Mouse (Mus musculus) limb, embryonic 10.5 days (tissue): ENCODE data around the gene Plaa. TPM values are rescaled to one million over a fixed set of nuclear protein-coding genes. Genes with fewer than 3 reads are reported as not detected.
A peak's percentile ranks its signal among the peaks of the same experiment; 100 is the strongest.

Source experiments
- DNase-seq: peaks from one replicate; pipeline ENCODE4 v3.0.0-alpha.2; 2017; ENCODE audit warnings: low spot score
- H3K27ac ChIP-seq: fragments of 300-500 bp; sonication (generic); 2 replicates; pipeline ENCODE4 v1.5.1; 2016; ENCODE audit warnings: mild to moderate bottlenecking
- H3K27me3 ChIP-seq: fragments of 300-500 bp; sonication (generic); 2 replicates; pipeline ENCODE4 v1.6.1; 2016; ENCODE audit warnings: low read depth, mild to moderate bottlenecking; ENCODE audit not compliant: poor library complexity, severe bottlenecking
- H3K36me3 ChIP-seq: fragments of 300-500 bp; sonication (generic); 2 replicates; pipeline ENCODE4 v1.6.1; 2016; ENCODE audit warnings: mild to moderate bottlenecking, moderate library complexity
- H3K4me1 ChIP-seq: fragments of 300-500 bp; sonication (generic); 2 replicates; pipeline ENCODE4 v1.6.1; 2016
- H3K4me3 ChIP-seq: fragments of 300-500 bp; sonication (generic); 2 replicates; pipeline ENCODE4 v1.5.1; 2016; ENCODE audit warnings: mild to moderate bottlenecking, moderate library complexity
- H3K9me3 ChIP-seq: fragments of 300-500 bp; sonication (generic); replicated peaks from 2 replicates; pipeline ENCODE4 v1.6.1; 2016; ENCODE audit warnings: mild to moderate bottlenecking
- WGBS: fragments of 180-500 bp; shearing (Covaris S2); methylation state at CpG from one replicate; pipeline ENCODE4 v1.1.7; 2016; 5-methylcytosine and 5-hydroxymethylcytosine counted together
- polyA plus RNA-seq: library from polyadenylated mRNA; unstranded; fragments of >200 nt; fragmentation: Nextera tagmentation; extraction: Ambion mirVana; gene quantifications from 2 replicates; pipeline ENCODE4 v1.2.1, GENCODE M21; 2016

Gene Plaa
- polyA plus RNA-seq, 1 experiment from 2014 or later, result 104 TPM

DNA sequence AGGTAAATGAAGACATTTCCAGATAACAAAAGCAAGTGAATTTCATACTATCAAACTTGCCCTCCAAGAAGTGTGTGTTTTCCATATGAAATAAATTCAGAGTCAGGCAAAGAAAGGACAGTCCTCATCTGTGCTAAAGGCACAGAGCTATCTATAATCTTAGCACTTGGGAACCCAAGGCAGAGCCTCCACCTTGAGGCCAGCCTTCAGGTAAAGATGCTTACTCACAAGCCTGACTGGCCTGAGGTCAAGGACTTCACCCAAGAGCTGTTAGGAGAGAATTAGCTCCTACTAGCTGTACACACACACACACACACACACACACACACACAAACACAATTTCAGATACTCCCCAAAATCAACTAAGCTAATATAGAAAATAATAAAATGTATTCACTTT, 10.3 kb downstream of the Plaa start:
- no peaks in the 10 kb centered on the region for H3K9me3 ChIP-seq
- H3K27ac ChIP-seq, result no peak overlapping the region
- H3K36me3 ChIP-seq, result peaks cover 6% of the 10 kb centered on the region; the same call in 1 of the 2 replicates
- no peak overlapping the region for H3K4me3 ChIP-seq
- no peak for DNase-seq
- no peaks in the 10 kb centered on the region for H3K4me1 ChIP-seq
- no peaks in the 10 kb centered on the region for H3K27me3 ChIP-seq

- no peaks in the 10 kb centered on the region for H3K4me1 ChIP-seq
- DNase-seq, result no peak
- no peaks in the 10 kb centered on the region for H3K27me3 ChIP-seq
- H3K4me3 ChIP-seq, result no peak overlapping the region
- WGBS, result 82% methylated on average over 4 of the region's 4 CpGs
- H3K36me3 ChIP-seq, result peaks cover 6% of the 10 kb centered on the region; the same call in 1 of the 2 replicates
- no peak overlapping the region for H3K27ac ChIP-seq
- no peaks in the 10 kb centered on the region for H3K9me3 ChIP-seq
These were observed 11.2 kb downstream of the Plaa start for GRCm38 (mm10) chr4:94591765-94592381.

DNA sequence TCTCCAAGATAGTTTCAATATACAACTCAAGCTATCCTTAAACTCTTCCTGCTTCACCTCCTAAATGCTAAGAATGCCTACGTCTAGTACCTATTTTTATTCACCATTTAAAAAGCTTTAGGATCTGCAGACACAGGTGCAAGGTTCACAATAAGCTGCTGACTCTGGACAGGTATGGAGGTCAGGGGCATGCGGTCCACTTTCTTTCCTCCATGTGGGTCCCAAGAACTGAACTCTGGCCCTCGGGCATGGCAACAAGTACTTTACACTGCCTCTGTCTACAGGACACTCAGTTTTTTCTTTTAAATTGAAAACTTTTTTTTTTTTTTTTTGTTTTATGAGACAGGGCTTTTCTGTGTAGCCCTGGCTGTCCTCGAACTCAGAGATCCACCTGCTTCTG, 30.4 kb downstream of the Plaa start:
- WGBS, result 91% methylated on average over 4 of the region's 4 CpGs
- Histone ChIP-seq H3K27me3 (no peaks in the 10 kb centered on the region), H3K27ac (no peak overlapping the region), H3K9me3 (no peaks in the 10 kb centered on the region), H3K4me3 (no peak overlapping the region), H3K4me1 (no peaks in the 10 kb centered on the region), H3K36me3 (peaks cover 85% of the 10 kb centered on the region)
- no peak for DNase-seq

DNA sequence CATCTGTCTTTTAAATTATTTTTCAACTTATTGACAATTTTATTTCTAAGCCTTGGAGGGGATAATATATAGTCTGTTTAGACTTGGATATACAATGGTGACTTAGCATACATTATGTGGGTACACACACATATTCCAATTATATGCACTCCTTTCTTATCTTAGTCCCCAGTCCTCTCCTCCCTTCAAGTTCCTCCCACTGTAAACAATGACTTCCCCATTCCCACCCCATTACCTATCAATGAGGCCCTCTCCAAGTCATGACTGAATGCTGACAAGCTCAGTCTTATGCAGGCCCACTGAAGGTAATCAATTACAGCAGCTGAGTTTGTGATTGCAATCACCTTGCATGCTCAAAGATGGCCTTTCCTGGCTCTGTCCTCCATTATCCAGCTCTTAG, 38.7 kb downstream of the Plaa start:
- Histone ChIP-seq H3K4me1 (no peaks in the 10 kb centered on the region), H3K27ac (no peak overlapping the region), H3K36me3 (peaks cover 21% of the 10 kb centered on the region), H3K27me3 (no peaks in the 10 kb centered on the region), H3K9me3 (no peaks in the 10 kb centered on the region), H3K4me3 (no peak overlapping the region)
- no peak for DNase-seq

DNA sequence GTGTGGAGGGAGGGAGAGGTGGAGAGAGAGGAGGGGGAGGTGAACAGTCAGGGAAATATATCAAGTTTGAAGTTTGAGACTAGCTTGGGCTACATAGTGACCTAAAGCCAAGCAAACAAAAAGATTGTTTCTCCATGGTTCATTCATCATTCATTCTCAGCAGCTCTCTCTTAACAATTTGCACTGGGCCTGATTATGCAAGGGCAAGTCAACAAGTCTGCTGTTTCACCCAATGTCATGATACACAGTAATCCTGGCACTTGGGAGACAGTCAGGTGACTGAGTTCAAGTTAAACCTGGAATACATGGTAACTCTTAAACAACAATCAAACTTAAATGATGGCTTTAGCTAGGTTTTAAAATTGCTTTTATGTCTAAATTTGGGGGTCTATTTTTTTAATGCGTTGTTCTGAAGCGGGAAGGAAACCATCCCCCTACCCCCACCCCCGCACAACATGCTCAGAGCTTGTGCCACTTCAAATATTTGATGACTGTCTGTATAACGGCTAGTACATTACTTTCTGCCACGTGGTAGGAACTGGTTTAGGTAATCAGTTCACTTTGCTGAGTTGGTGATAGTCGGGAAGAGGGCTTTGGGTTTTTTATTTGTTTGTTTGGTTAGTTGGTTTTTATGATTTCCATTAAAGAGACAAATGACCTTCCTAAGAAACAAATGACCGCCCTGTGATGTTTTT, 40.9 kb downstream of the Plaa start:
- DNase-seq, result no peak
- Histone ChIP-seq H3K27ac (no peak overlapping the region), H3K9me3 (no peaks in the 10 kb centered on the region), H3K4me1 (no peaks in the 10 kb centered on the region), H3K36me3 (peaks cover 6% of the 10 kb centered on the region), H3K4me3 (no peak overlapping the region), H3K27me3 (no peaks in the 10 kb centered on the region)
- 75% methylated on average over 7 of the region's 7 CpGs for WGBS

DNA sequence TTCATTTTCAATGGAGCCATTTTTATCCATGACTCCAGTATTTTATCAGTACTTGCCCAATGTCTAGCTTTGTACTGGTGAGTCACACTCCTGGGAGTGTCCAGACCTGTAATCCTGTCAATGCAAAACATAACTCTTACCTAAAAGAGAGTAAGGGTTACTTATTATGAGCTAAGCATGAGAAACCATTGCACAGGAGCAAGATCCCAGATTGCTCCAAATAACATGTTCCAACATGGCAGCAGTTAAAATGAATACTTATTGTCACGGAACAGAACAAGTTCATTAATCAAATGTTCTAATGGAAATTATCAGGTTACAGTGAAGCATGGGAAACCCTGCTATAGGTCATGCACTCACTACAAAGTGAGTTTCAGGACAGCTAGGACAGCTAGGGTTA, 42.7 kb downstream of the Plaa start:
- 71% methylated on average over 1 of the region's 1 CpGs for WGBS
- Histone ChIP-seq H3K4me3 (no peak overlapping the region), H3K36me3 (no peaks in the 10 kb centered on the region), H3K4me1 (peaks cover 5% of the 10 kb centered on the region), H3K27me3 (no peaks in the 10 kb centered on the region), H3K27ac (no peak overlapping the region), H3K9me3 (no peaks in the 10 kb centered on the region)
- DNase-seq, result no peak

DNA sequence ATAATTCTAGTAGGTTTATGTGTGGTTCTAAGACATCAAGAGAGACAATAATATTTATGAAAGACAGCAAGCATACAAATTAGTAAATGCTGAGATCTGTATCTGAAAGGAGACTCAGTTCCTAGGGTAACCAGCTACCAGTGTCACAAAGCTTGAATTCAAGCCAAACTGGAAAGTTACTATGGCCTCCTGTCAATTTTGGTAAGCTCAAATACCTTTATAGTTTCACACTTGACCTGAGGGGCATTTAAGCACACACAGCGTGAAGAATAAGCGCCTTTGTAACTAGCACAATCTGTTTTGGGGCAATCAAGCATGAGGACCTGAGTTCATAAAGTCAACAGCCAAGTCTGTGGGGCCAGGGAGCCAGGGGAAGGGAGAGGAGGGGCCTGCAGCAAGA, 43.8 kb downstream of the Plaa start:
- Histone ChIP-seq H3K27me3 (no peaks in the 10 kb centered on the region), H3K36me3 (no peaks in the 10 kb centered on the region), H3K27ac (no peak overlapping the region), H3K4me3 (no peak overlapping the region), H3K4me1 (peaks cover 9% of the 10 kb centered on the region), H3K9me3 (no peaks in the 10 kb centered on the region)
- 79% methylated on average over 2 of the region's 2 CpGs for WGBS
- no peak for DNase-seq

DNA sequence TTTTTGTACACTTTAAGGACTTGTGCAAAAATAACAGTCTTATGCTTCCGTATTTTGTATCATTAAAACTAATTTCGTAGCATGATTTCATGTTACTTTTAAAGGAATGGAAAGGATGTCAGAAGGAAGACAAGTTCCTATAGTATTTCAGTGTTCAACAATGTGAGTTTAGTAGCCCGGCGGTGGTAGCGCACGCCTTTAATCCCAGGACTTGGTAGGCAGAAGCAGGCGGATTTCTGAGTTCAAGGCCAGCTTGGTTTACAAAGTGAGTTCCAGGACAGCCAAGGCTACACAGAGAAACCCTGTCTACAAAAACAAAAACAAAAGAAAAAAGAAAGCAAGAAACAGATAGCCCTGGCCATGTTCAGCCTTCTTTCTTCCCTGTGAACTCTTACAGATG, 45.9 kb downstream of the Plaa start:
- no peaks in the 10 kb centered on the region for H3K36me3 ChIP-seq
- WGBS, result 79% methylated on average over 7 of the region's 7 CpGs
- peak overlapping the region; percentile 97 for H3K4me3 ChIP-seq
- H3K27me3 ChIP-seq, result no peaks in the 10 kb centered on the region
- DNase-seq, result no peak
- H3K9me3 ChIP-seq, result no peaks in the 10 kb centered on the region
- H3K27ac ChIP-seq, result no peak overlapping the region
- peaks cover 9% of the 10 kb centered on the region for H3K4me1 ChIP-seq

- Histone ChIP-seq H3K4me3 (peak within 1 kb of the TSS; percentile 97), H3K9me3 (no peaks in the 10 kb centered on the region), H3K27ac (peak within 1 kb of the TSS; percentile 90), H3K4me1 (peaks cover 9% of the 10 kb centered on the region), H3K27me3 (no peaks in the 10 kb centered on the region), H3K36me3 (no peaks in the 10 kb centered on the region)
- peak; percentile 97 for DNase-seq
- WGBS, result 2% methylated on average over 83 of the region's 83 CpGs
These were observed 46.6 kb downstream of the Plaa start, which contains the start of the genes Gm10306 and Caap1 for GRCm38 (mm10) chr4:94556265-94557054. Gene Gm10306 (plus strand): TSS chr4:94556546. Gene Caap1 (minus strand): TSS chr4:94556796.

GRCm38 (mm10) chr4:94554955-94555494, 48.0 kb downstream of the Plaa start:
- Histone ChIP-seq H3K27me3 (no peaks in the 10 kb centered on the region), H3K27ac (no peak overlapping the region), H3K36me3 (0 out of 2 replicates have a peak, but pooled peaks cover 5% of the 10 kb centered on the region), H3K4me3 (peak overlapping the region; percentile 97), H3K9me3 (no peaks in the 10 kb centered on the region), H3K4me1 (peaks cover 9% of the 10 kb centered on the region)
- WGBS, result 94% methylated on average over 5 of the region's 5 CpGs
- no peak for DNase-seq

DNA sequence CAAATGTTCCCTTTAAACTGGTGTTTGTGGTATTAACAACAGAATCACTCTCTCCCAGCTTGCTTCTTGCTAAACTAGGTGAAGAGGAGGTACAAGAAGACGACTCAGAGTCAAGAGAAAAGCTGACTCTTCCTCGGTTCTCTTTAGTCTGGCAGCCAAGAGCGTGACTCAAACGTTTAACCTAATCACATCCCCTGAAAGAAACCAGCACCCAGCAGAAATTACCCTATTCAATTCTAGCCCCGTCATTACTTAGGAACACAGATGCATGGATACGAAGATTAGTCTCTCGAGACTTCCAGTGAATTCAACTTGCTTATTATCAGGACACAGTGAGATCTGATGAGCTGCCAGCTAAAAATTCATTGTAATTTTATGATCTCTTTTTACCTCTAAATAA, 58.7 kb downstream of the Plaa start:
- Histone ChIP-seq H3K4me1 (no peaks in the 10 kb centered on the region), H3K27me3 (no peaks in the 10 kb centered on the region), H3K27ac (no peak overlapping the region), H3K4me3 (no peak overlapping the region), H3K36me3 (peaks cover 65% of the 10 kb centered on the region), H3K9me3 (no peaks in the 10 kb centered on the region)
- WGBS, result 89% methylated on average over 7 of the region's 7 CpGs
- no peak for DNase-seq

DNA sequence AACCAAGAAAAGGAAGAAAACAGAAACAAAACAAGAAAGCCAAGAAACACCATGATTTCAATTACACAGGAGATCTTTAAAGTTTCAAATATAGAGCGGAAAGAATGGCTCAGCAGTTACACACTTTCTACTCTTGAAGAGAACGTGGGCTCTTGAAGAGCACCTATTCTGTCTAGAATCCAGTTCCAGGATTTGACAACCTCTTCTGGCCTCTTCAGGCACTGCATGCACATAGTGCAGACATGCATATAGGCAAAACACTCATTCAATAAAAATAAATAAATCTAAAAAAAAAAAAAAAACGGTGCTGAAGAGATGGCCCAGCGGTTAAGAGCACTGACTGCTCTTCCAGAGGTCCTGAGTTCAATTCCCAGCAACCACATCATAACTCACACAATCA, 60.0 kb downstream of the Plaa start:
- H3K36me3 ChIP-seq, result peaks cover 75% of the 10 kb centered on the region
- H3K27me3 ChIP-seq, result no peaks in the 10 kb centered on the region
- DNase-seq, result no peak
- H3K4me1 ChIP-seq, result no peaks in the 10 kb centered on the region
- no peaks in the 10 kb centered on the region for H3K9me3 ChIP-seq
- no peak overlapping the region for H3K4me3 ChIP-seq
- WGBS, result 90% methylated on average over 4 of the region's 4 CpGs
- no peak overlapping the region for H3K27ac ChIP-seq

- no peak for DNase-seq
- H3K36me3 ChIP-seq, result peaks cover 24% of the 10 kb centered on the region
- H3K9me3 ChIP-seq, result no peaks in the 10 kb centered on the region
- H3K27me3 ChIP-seq, result no peaks in the 10 kb centered on the region
- H3K27ac ChIP-seq, result no peak overlapping the region
- H3K4me3 ChIP-seq, result no peak overlapping the region
- no peaks in the 10 kb centered on the region for H3K4me1 ChIP-seq
These were observed 69.8 kb downstream of the Plaa start for GRCm38 (mm10) chr4:94533205-94533604.
